Mouse (Mus musculus) urinary bladder, postnatal 36 days (tissue): ENCODE results near the gene Syf2.
"Not testable (repeated sequence)": the region's sequence is repeated elsewhere in the genome, so short reads cannot be mapped to it uniquely, and the experiment has no call there.

ENCODE experiments used
- DNase-seq, 2 experiments: peaks; one replicate each; pipeline ENCODE4 v3.0.0; 2022; ENCODE audit warnings: low spot score in 2 of 2, mixed read lengths in 1 of 2

Syf2 gene

GRCm38 (mm10) chr4:134930684-134931481, at the start of gene Syf2:
Gene Syf2 (plus strand): TSS chr4:134930898.
- DNase-seq: peak; percentile 91 to 96

DNA sequence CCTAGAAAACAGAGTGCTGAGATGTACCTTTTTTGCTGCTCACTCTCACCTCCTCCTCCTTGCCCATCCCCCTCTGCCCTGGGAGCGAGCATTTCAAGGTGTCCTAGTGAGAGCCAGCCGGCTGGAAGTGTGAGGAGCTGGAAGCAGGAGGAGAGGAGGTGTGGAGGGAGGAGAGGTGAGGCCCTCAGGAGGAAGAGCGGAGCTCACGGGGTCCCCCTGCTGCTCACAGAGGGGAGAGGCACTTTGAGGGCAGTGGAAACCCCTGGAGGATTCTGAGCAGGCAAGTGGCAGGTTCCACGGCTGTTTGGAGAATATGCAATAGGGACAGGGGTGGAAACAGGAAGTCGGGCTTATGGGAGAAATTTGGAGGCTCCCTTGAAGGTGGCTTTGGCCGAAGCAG, 47.4 kb upstream of the Syf2 start:
- DNase-seq: peak in 1 of 2 experiments; percentile 16

GRCm38 (mm10) chr4:134883808-134884207, 46.9 kb upstream of the Syf2 start:
- DNase-seq: no peak

DNA sequence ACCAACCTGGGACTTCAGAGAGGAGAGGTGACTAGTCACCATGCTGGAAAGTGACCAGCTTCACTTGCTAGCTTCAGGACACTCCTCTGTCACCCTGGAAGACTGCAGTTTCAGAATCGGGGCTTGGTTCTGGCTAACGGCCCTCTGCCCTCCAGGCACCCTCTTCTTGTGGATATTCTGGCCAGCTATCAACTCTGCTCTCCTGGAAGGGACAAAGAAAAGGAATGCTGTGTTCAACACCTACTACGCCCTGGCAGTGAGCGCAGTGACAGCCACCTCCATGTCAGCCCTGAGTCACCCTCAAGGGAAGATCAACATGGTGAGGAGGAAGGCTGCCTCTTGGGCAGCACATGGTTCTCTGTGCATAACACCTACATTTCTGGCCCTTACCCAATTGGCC, 46.3 kb upstream of the Syf2 start:
- no peak for DNase-seq

GRCm38 (mm10) chr4:134892096-134892495, 38.6 kb upstream of the Syf2 start:
- peak; percentile 30 to 60 for DNase-seq

DNA sequence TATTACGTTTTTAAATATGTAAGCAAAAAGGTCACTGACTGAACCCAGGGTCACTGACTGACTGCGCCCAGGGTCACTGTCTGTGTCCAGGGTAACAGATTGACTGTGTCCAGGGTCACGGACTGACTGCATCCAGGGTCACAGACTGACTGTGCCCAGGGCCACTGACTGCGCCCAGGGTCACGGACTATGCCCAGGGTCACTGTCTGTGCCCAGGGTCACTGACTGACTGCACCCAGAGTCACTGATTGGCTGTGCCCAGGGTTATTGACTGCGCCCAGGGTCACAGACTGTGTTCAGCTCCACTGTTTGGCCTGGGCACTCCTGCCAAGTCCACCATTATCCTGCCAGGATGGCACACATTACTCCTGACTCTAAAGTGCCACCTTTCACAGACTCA, 33.4 kb upstream of the Syf2 start:
- DNase-seq: no peak

DNA sequence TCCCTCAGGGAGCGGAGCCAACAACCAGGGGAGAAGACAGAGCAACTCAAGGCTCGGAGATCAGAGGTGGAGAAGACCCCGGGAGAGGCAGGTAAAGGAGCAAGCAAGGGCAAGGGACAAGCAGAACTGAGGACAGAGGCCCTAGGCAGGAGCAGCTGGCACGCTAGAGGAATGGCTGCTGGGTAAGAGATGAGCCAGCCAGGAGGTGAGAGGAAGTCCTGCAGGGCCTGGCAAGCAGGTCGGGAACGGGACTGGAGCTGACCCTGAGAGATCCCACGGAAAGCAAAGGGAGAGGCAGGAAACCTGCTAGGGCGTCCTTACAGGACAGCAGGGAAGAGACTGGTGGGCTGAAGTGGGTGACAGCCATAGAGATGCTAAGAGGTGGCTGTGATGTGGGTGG, 29.6 kb upstream of the Syf2 start:
- DNase-seq: no peak

DNA sequence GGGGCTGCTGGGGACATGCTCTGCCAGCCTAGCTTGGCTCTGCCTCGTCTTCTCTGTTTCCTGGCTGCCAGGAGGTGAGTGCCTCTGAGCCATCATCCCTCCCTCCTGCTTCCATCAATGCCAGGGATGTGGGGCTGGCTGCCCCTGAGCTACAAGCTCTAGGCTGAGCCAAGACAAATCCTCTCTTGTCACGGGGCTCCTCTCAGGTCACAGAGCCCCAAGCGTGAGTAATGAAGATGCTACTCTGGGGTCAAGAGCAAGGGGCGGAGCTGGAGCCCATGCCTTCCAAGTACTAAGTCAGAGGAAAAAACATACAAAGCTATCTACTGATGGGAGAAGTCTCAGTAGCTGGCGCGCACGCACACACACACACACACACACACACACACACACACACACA, 27.7 kb upstream of the Syf2 start:
- DNase-seq: no peak

GRCm38 (mm10) chr4:134911406-134911805, 19.3 kb upstream of the Syf2 start:
- not testable (repeated sequence) for DNase-seq

- peak; percentile 41 to 52 for DNase-seq
Observed at GRCm38 (mm10) chr4:134913413-134913812, 17.3 kb upstream of the Syf2 start.

DNA sequence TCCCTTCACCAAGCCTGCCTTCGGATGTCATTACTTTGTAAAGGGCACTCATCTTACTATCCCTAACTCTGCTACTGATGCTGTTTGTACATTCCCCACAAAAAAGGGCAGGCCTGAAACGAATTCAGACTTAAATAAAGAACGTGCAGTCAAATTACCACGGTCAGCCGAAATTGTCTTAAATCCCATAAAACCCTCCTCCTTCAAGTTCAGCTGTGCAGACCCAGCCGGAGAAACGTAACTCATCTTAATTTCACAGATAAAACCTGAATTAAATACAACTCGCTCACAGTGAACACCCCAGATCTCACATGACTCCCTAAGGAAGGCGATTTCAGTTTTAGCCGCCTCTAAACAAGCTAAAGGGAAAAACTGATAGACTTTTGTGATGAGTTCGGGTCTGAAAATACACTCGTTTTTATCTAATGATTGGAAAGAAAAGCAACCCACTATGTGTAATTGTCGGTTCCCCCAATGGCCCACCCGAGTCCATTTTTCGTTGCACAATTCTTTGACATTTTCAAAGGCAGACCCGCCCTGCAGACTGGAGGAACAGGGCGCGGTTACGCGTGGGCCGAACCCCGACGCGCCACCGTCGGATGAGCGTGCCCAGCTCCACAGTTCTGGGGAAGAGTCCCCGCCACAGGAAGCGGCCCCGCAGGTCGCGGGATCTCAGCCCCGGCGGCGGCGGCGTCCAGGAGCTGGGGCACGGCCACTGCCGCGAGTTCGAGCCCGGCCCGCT, 16.4 kb upstream of the Syf2 start:
- no peak for DNase-seq

DNA sequence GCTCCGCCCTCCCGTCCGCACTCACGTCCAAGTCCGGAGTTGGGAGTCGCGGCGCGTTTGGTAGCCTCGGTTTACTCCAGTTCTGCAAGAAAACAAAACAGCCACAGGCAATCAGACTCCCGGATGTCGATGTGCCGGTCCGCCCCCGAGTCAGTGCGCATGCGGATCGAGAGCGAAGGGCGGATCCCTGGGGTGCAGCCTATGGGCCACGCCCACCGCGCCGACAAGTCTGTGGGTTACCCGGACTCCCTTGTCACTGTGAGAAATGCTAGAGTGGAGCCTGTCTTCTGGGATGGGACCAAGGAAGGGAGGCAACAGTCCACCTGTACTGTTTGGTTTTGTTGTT, 15.9 kb upstream of the Syf2 start, which contains the start of gene Tmem50a:
TSS of gene Tmem50a (minus strand) at position 161 of the 346 bp plus-strand sequence.
- peak; percentile 92 to 95 for DNase-seq

DNA sequence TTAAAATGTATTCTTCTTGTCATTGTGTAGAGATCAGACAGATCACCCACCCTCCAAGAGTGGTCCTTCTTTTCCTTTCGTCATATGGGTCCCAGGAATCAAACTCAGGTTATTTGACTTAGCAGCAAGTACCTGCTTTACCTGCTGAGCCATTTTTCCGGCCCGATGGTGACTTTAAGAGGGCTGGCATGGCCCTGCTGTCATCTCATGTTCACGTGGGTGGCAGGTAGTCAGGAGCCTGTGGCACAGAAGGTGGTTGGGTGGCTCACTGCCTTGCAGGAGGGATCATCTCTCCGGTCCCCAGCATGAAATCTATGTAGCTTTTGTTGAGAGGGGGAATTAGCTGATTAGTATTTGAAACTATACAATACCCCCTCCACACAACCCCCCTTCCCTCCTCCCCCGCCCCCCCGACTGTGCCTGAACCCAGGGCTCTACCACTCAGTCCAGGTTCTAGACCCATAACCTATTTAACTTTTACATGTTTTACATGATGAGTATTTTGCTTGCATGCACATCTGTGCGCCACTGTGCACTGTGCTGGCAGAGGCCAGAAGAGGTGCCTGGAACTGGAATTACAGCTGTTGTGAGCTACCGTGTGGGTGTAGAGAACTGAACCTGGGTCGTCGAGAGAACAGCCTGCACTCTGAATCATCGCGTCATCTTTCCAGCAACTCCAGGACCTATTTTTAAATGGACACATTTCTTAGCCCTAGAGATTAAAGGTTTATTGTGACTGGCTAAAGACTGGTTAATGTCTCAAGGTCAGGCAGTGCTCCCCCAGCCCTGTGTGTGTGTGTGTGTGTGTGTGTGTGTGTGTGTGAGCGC, 15.3 kb upstream of the Syf2 start:
- no peak for DNase-seq

- DNase-seq: no peak
Observed at GRCm38 (mm10) chr4:134917194-134917593, 13.5 kb upstream of the Syf2 start.

- peak in 1 of 2 experiments; percentile 73 for DNase-seq
Observed at GRCm38 (mm10) chr4:134918381-134918780, 12.3 kb upstream of the Syf2 start.

- no peak for DNase-seq
Observed at GRCm38 (mm10) chr4:134919733-134920540, 10.8 kb upstream of the Syf2 start.

DNA sequence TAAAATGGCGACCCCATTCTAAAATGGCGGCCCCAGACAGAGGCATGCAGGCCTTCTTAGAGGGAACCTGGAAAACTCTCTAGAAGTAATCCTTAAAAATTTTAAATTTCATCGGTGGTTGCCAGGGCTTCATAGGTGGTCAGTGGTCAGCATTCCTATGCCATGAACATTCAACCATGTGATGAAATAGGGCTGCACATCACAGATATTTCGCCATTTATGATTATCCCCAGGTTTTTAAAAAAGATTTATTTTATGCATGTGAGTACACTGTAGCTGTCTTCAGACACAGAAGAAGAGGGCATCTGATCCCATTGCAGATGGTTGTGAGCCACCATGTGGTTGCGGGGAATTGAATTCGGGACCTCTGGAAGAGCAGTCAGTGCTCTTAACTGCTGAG, 10.1 kb upstream of the Syf2 start:
- no peak for DNase-seq

- DNase-seq: no peak
Observed at GRCm38 (mm10) chr4:134921703-134922102, 9.0 kb upstream of the Syf2 start.

GRCm38 (mm10) chr4:134922111-134922924, 8.4 kb upstream of the Syf2 start:
- no peak for DNase-seq

DNA sequence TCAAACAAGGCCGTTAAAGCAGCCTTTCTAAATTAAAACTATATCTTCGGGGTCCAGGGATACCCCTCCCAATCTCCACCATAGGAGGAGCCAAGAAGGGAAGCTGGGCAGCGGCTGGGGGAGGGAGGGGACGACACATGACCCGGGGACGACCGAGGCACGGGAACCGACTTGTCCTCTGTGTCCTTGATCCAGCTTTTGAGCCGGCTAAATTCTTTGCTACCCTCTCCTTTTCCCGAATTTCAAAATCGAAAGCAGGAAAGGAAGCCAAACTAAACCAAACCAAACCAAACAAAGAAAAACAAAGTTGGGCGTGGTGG, 7.8 kb upstream of the Syf2 start:
- DNase-seq: peak; percentile 47 to 77
